22 mouse cellular contexts compared by ENCODE assay signal in genomic region chr5:147527006-147527405, GRCm38 (mm10).
"Had no signal": no experiment of that assay in that cellular context is flagged by ENCODE, and none has a peak within 500 bp of the region (broad histone marks: within the 10 kb centered on the region; RNA-seq: fewer than 3 reads in every experiment).

No protein-coding gene starts in this region.

- H3K9me3 ChIP-seq: limb, embryonic 12.5 days; limb, embryonic 15.5 days; megakaryocyte, embryonic 14.5 days; midbrain, embryonic 10.5 days; midbrain, embryonic 15.5 days; neural tube, embryonic 12.5 days; neural tube, embryonic 15.5 days had no signal

- H3K4me2 ChIP-seq: limb, embryonic 12.5 days; limb, embryonic 15.5 days; liver, embryonic 11.5 days; midbrain, embryonic 15.5 days; neural tube, embryonic 12.5 days; neural tube, embryonic 15.5 days had no signal

- DNase-seq: kidney, adult 18-20 months; kidney, postnatal 25 days; layer of hippocampus, adult 9-11 months; lung, adult 2 months; lung, postnatal 14 days; lung, postnatal 4 days; retina, postnatal 1 day; right cerebral cortex, postnatal 25 days; spleen, adult 18-20 months; thymus, postnatal 25 days had no signal

- ATAC-seq: intestine, embryonic 16.5 days; midbrain, embryonic 15.5 days had no signal

- H3K27ac ChIP-seq: kidney, postnatal 0 days; layer of hippocampus, adult 2 months; limb, embryonic 12.5 days; limb, embryonic 15.5 days; liver, embryonic 14.5 days; midbrain, embryonic 10.5 days; midbrain, embryonic 15.5 days; neural tube, embryonic 12.5 days; neural tube, embryonic 15.5 days had no signal

- H3K9ac ChIP-seq: limb, embryonic 12.5 days; limb, embryonic 15.5 days; liver, embryonic 14.5 days; midbrain, embryonic 15.5 days; neural tube, embryonic 12.5 days; neural tube, embryonic 15.5 days had no signal

- H3K4me1 ChIP-seq: limb, embryonic 12.5 days; limb, embryonic 15.5 days; midbrain, embryonic 10.5 days; midbrain, embryonic 15.5 days; neural tube, embryonic 12.5 days; neural tube, embryonic 15.5 days had no signal

- H3K4me3 ChIP-seq: layer of hippocampus, adult 2 months; limb, embryonic 12.5 days; limb, embryonic 15.5 days; megakaryocyte, embryonic 14.5 days; midbrain, embryonic 10.5 days; midbrain, embryonic 15.5 days; neural tube, embryonic 12.5 days; neural tube, embryonic 15.5 days had no signal

- H3K27me3 ChIP-seq: limb, embryonic 12.5 days; limb, embryonic 15.5 days; megakaryocyte, embryonic 14.5 days; midbrain, embryonic 15.5 days; neural tube, embryonic 12.5 days; neural tube, embryonic 15.5 days had no signal
